Mouse (Mus musculus): ENCODE measurements around the gene Atat1.
"Not testable (repeated sequence)": the region's sequence is repeated elsewhere in the genome, so short reads cannot be mapped to it uniquely, and the experiment has no call there.

The Atat1 gene

DNA sequence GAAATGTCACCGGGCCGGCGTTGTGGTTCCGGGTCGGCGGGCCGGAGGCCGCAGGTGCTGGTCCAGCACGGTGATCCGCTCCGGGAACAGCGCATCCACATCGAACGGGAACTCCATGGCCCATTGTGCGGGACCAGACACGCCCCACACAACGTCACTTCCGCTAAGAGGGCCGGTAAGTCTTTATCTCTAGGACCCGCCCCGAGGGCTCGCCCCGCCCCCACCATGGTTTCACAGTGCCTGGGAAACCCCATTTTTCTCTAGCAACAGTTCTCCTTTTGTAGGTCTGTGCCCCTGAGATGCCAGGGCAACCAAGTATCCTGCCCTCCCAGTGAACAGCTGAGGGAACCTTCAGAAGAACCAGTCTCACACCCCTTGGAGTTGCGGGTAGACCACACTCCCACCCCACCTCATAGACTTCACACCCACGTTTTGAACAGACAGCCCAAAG is at the start of gene Atat1:
Gene Atat1, minus strand, starts transcription at position 157 of the 451 bp plus-strand sequence.
- peak; percentile 94 to 99 for DNase-seq (ENCODE audit: low spot score in 2 of 2)

GRCm38 (mm10) chr17:35958533-35959223 is 48.8 kb upstream of the Atat1 start:
- no peak for DNase-seq (ENCODE audit: low spot score in 2 of 2)

- DNase-seq (ENCODE audit: low spot score in 2 of 2) = no peak
Measured at GRCm38 (mm10) chr17:35954665-35955064, 44.8 kb upstream of the Atat1 start.

- not testable (repeated sequence) for DNase-seq (ENCODE audit: low spot score in 2 of 2)
Measured at GRCm38 (mm10) chr17:35952559-35952958, 42.7 kb upstream of the Atat1 start.

DNA sequence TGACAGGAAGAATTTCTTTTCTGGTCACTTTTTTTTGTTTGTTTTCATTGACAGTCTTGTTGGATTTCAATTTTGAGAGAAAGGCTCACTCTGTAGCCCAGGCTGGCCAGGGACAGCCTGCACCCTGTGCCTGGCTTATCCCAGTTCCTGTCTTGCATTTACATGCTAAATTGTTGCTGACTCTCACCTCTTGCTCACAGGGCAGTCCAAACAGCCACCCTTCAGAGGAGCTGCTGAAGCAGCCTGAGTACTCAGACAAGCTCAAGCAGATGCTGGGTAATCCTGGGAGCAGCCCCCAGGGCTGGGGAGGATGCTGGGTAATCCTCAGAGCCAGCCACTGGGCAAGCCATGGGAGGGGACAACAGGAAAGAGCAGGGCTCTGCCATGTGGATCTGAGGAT is 41.1 kb upstream of the Atat1 start:
- DNase-seq (ENCODE audit: low spot score in 2 of 2) = peak in 1 of 2 experiments; percentile 8

- DNase-seq (ENCODE audit: low spot score in 2 of 2) = no peak
Measured at GRCm38 (mm10) chr17:35939941-35940340, 30.1 kb upstream of the Atat1 start.

- no peak for DNase-seq (ENCODE audit: low spot score in 2 of 2)
Measured at GRCm38 (mm10) chr17:35939108-35939507, 29.2 kb upstream of the Atat1 start.

DNA sequence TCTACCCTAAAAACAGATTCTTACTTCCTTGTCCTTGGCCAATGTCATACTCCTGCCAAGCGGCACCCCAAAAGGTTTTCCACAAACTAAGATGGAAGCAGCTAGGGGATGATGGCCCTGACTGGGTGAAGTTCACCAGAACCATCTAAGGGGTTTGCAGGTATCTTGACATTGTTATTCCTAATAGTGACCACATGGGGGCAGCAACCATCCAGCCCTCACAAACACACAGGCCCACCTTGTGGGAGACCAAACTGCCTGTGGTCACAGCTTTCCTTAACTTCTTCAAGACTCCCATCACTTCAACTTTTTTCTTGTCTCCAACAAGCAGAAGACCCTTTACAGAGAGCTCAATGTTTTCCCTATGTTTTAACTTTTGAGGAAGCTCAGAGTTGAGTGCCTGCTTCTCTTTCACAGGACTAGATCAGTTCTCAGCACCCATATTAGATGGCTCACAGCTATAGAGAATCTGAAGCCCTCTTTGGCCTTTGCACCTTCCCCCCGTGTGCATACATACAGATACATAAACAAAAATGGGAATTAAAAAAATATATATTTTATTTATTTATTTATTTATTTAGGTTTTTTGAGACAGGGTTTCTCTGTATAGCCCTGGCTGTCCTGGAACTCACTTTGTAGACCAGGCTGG is 27.9 kb upstream of the Atat1 start:
- peak in 1 of 2 experiments; percentile 60 for DNase-seq (ENCODE audit: low spot score in 2 of 2)

DNA sequence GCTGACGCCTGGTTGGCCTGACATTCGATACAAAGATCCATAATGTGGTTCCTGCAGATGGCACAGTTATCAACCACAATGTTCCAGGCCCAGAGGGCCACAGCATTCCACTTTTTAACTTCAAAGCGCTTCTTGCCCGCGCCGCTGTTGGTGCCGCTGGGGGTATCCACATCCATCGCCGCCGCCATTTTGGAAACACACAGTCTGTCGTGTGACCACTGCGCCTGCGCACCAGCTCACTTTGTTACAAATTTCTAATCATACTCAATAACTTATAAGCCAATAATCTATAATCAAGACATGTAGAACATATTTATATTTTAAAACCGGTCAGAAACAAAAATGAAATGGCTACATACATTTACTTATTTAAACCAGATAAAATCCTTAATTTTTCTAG is 25.9 kb upstream of the Atat1 start:
- not testable (repeated sequence) for DNase-seq (ENCODE audit: low spot score in 2 of 2)

GRCm38 (mm10) chr17:35932608-35933007 is 22.7 kb upstream of the Atat1 start:
- no peak for DNase-seq (ENCODE audit: low spot score in 2 of 2)

GRCm38 (mm10) chr17:35930627-35931026 is 20.8 kb upstream of the Atat1 start:
- no peak for DNase-seq (ENCODE audit: low spot score in 2 of 2)

DNA sequence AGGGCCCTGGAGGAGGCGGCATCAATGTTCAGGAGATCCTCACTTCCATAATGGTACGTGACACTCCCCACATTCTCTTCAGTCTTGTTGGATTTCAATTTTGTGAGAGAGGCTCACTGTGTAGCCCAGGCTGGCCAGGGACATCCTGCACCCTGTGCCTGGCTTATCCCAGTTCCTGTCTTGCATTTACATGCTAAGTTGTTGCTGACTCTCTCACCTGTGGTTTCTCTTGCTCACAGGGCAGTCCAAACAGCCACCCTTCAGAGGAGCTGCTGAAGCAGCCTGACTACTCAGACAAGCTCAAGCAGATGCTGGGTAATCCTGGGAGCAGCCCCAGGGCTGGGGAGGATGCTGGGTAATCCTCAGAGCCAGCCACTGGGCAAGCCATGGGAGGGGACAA is 19.7 kb upstream of the Atat1 start:
- no peak for DNase-seq (ENCODE audit: low spot score in 2 of 2)

GRCm38 (mm10) chr17:35927471-35927870 is 17.6 kb upstream of the Atat1 start:
- DNase-seq (ENCODE audit: low spot score in 2 of 2) = peak in 1 of 2 experiments; percentile 3

DNA sequence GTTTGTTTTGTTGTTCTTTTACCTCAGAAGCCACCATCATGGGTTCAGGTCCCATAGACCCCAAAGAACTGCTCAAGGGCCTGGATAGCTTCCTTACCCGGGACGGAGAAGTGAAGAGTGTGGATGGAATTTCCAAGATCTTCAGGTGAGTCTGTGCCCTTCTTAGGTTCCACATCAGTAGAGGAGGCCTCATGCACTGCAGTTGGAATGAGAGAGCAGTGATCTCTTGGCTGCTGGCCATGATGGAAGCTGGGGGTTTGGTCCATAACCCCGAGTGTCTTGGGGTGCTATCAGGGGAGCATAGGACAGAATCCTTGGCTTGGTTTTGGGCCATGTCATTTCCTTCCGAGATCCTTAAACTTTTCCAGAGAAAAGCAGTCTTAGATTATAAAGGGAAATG is 13.4 kb upstream of the Atat1 start:
- DNase-seq (ENCODE audit: low spot score in 2 of 2) = no peak

DNA sequence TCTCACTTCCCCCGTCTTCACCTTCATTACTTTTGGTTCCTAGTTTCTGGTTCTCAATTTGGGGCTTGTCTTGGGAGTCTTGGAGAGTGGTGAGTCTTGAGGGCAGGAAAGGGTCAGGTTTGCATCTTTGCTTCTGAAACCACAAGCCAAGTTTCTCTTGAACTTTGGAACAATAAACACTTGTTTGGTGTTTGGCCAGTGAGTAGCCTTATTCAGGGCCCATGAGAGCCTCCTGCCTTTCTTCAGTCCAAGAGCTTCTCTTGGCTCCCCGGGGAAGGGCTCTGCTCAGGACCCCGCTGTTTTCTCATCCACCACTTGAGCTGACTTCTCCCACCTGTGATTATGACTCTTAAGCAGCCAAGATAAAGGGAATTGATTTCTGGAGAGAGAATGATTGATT is 12.7 kb upstream of the Atat1 start:
- DNase-seq (ENCODE audit: low spot score in 2 of 2) = no peak

- DNase-seq (ENCODE audit: low spot score in 2 of 2) = no peak
Measured at GRCm38 (mm10) chr17:35921710-35922109, 11.8 kb upstream of the Atat1 start.

DNA sequence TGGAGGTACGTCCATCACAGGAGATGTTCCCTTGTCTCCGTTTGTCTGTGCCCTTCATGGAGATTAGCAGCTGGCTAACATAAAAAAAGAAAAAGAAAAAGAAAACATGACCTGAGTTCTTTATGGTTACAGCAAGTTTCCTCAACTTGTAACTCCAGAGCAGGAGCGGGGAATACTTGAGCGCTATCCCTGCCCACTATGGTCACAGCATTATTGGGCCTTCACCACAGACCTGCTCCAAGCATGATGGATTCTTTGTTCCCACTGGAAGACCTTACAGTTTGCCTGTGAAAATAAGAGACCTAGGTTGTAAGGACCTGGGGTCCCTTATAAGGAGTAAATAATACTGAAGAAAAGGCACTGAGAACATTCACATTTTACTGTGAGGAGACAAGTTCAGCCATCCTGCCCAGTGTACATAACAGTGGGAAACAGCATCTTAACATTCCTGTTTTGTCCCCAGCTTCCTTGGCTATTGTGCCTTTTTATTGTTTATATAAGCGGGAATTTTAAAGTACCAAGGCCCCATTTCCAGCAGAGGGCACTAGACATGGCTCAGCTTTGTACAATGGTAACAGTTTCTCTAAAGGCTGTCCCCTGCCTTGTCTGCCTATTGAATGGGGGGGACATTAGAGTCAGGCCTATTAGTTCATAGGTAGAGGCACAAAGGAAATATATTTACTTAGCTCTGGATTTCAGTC is 11.1 kb upstream of the Atat1 start:
- no peak for DNase-seq (ENCODE audit: low spot score in 2 of 2)

- DNase-seq (ENCODE audit: low spot score in 2 of 2) = no peak
Measured at GRCm38 (mm10) chr17:35920384-35920783, 10.5 kb upstream of the Atat1 start.

GRCm38 (mm10) chr17:35919864-35920301 is 10.0 kb upstream of the Atat1 start:
- DNase-seq (ENCODE audit: low spot score in 2 of 2) = peak; percentile 48 to 82

DNA sequence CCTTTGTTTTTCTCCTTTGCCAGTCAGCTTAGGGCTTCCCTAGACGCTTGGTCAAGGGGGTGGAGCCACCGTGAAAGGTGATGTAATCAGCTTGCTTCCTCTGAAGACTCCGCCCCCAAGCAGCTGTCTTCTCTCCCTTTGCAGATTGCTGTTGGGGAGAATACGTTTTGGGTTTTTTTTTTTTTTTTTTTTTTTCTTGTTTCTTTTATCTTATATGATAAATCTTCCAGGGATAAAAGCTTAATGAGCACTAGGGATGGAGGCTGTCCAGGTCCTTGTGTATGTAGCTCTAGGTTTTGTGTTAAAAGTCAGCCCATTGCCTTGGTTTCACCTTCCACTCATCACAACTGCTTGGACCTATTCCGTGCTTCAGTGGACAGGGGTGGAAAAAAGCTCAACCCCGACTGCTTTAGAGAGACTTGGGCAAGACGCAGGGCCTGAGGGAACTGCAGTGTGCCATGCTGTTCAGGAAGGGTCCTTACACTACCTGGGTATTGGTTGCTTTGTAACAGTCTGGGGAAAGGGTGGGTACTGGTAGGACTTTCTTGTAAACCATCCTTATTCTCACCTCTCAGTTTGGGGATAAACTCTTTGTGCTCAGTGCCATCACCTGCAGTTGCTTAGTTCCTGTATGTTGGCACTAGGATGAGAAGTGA is 9.3 kb upstream of the Atat1 start:
- peak; percentile 90 to 98 for DNase-seq (ENCODE audit: low spot score in 2 of 2)

DNA sequence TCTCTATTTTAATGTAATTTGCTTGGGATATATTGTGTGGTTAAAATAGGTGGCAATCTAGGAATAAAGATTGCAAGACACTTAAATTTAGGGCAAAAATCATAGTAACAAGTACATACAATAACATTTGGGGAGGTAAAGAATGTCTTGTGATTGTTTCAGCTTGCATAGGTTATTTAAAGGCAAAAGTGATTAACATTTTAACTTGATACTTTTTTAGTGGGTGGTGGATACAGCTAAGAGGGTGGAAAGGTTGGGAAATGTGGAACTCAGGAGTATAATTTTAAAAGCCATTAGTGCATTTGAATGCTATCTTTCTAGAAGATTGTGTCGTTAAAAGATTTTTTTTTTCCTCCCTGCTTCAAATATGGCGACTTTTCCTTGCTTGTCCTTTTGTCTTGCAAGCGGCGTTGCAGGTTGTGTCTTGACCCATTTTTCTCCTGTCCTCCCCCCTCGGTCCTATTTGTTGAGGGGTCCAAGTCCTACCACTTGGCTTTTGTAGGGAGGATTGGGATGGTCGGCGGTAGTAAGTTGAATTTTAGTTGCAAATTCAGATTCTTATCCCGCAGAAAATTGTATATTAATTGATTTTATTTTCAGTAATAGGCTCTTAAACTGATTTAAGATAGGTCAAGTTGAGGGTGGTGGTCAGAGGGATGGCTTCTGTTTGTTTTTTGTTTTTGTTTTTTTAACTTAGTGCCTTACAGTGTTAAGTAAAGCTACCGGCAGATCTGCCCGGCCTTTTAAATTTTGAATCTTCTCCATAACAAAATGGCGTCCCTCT is 8.6 kb upstream of the Atat1 start:
- peak; percentile 58 to 61 for DNase-seq (ENCODE audit: low spot score in 2 of 2)

Data from spleen, postnatal 10 days (tissue).